Mouse (Mus musculus): ENCODE measurements at regions not wholly inside any gene's neighbourhood (a gene's known extent, or its start where the extent isn't known, plus 50 kb on each side); places are given as distances from the start of the nearest gene placed in this dataset.

DNA sequence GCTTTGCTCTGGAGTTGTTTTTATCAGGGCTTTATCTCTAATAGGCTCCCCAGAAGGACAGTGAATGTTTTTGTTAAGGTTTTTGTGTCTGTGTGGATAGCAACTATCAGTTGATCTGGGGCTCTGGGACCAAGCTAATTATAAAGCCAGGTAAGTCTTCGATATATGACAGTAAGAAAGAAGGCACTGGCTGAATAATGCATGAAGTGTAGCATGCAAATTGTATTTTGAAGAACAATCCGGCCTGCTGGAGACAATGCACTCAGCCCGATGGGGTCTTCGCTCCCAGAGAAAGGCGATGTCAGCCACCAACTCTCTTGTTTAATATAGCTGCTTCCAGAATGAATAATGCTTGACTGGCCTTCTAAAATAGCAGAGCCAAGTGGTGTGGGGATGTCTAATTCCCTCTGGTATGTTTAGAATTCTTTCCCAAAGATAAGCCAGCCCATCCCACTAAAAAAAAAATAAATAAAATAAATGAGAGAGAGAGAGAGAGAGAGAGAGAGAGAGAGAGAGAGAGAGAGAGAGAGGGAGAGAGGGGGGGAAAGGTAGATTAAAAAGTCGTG, 68.6 kb downstream of the Dad1 start:
- Histone ChIP-seq H3K9ac (replicated peaks) (no peak overlapping the region), H3K27ac (no peak overlapping the region), H3K4me2 (no peak overlapping the region), H3K9me3 (no peaks in the 10 kb centered on the region), H3K36me3 (no peaks in the 10 kb centered on the region), H3K27me3 (no peaks in the 10 kb centered on the region), H3K4me1 (replicated peaks) (peaks cover 3% of the 10 kb centered on the region), H3K4me3 (replicated peaks) (no peak overlapping the region)
- 74% methylated on average over 6 of the region's 6 CpGs for WGBS
- no peak for ATAC-seq (ENCODE audit: insufficient number of reproducible peaks, insufficient read depth, low FRiP score, low TSS enrichment, low read depth)

DNA sequence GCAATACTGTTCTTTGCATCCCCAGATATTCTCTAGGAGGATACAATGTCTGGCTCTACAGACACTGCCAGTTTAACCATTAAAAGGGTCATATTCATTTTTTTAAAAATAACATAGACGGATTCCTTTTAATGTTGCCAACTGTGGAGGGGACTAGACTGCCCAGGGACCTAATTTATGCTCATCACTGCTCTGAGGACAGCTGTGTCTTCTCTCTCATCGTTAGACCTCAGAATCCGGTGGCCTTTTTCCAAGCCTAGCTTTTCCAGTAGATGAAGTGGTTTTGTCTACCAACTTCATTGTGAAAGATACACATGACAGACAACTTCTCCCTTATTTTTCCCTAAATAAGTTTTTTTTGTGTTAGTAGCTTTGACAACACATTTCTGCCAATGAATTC, 70.0 kb downstream of the Dad1 start:
- H3K27me3 ChIP-seq: no peaks in the 10 kb centered on the region
- H3K36me3 ChIP-seq: no peaks in the 10 kb centered on the region
- H3K4me2 ChIP-seq: no peak overlapping the region
- ATAC-seq (ENCODE audit: insufficient number of reproducible peaks, insufficient read depth, low FRiP score, low TSS enrichment, low read depth): no peak
- H3K4me1 ChIP-seq (replicated peaks): no peaks in the 10 kb centered on the region
- no peak overlapping the region for H3K4me3 ChIP-seq (replicated peaks)
- no peak overlapping the region for H3K27ac ChIP-seq
- H3K9me3 ChIP-seq: no peaks in the 10 kb centered on the region
- no peak overlapping the region for H3K9ac ChIP-seq (replicated peaks)
- WGBS: 86% methylated on average over 3 of the region's 3 CpGs

DNA sequence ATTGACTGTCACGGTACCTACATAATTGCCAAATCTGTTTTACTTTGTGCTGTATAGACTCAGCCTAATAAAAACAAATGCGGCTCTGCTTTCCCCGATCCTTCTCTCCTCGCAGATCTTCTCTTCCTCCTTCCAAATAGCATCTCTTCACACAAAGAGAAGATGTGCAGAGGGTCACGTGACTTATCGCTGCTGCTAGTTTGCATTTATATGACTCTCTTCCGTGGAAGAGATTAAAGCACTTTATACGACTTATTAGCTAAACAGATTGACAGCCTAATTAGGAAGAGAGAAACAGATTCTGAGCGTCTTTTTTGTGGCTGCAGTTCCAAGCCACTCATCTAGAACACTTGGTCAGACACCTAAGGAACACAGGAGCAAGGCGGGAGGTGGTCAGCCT, 71.1 kb downstream of the Dad1 start:
- Histone ChIP-seq H3K4me2 (no peak overlapping the region), H3K27me3 (no peaks in the 10 kb centered on the region), H3K9ac (replicated peaks) (no peak overlapping the region), H3K36me3 (no peaks in the 10 kb centered on the region), H3K4me3 (replicated peaks) (no peak overlapping the region), H3K4me1 (replicated peaks) (no peaks in the 10 kb centered on the region), H3K9me3 (no peaks in the 10 kb centered on the region), H3K27ac (no peak overlapping the region)
- whole genome bisulfite sequencing: 63% methylated on average over 10 of the region's 10 CpGs
- ATAC-seq (ENCODE audit: insufficient number of reproducible peaks, insufficient read depth, low FRiP score, low TSS enrichment, low read depth): no peak

DNA sequence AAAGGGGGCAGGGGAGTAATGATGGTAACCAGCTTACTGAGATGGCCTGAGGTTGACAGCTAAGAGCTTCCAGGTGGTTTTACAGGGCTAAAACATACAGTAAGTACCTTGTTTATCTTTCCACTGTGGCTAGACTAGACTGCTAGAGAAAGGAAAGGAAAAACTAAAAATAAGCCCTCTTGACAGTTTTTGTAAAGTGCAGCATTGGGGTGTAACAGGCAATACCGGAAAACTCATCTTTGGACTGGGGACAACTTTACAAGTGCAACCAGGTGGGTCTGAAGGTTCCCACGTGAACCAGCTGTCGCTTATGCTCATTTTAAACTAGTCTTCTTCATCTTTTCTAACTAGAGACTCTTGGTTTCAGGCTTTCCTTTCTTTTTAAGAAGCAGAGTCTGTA, 72.6 kb downstream of the Dad1 start:
- Histone ChIP-seq H3K4me2 (no peak overlapping the region), H3K9me3 (no peaks in the 10 kb centered on the region), H3K4me3 (replicated peaks) (no peak overlapping the region), H3K4me1 (replicated peaks) (no peaks in the 10 kb centered on the region), H3K36me3 (no peaks in the 10 kb centered on the region), H3K9ac (replicated peaks) (no peak overlapping the region), H3K27me3 (no peaks in the 10 kb centered on the region), H3K27ac (no peak overlapping the region)
- ATAC-seq (ENCODE audit: insufficient number of reproducible peaks, insufficient read depth, low FRiP score, low TSS enrichment, low read depth): no peak
- 86% methylated on average over 3 of the region's 3 CpGs for WGBS

DNA sequence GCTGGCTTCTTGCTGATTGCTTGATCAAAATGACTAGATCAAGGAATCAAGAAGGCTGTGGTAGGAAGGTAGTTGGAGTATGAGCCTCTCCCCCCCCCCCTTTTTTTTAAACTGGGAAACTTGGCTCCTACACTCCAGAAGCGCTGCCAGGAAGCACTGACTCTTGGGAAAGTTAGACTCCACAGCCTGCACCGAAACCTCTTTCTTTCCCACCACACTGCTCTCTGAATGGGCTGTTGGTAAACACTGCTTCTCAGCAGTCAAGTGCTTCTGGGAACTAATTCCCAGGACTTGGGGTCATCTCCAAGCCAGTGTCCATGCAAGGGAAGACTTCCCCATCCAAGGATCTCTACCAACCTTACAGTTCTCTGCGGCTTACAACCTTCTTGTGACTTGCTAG, 73.2 kb downstream of the Dad1 start:
- Histone ChIP-seq H3K4me3 (replicated peaks) (no peak overlapping the region), H3K27me3 (no peaks in the 10 kb centered on the region), H3K36me3 (no peaks in the 10 kb centered on the region), H3K9me3 (no peaks in the 10 kb centered on the region), H3K4me1 (replicated peaks) (no peaks in the 10 kb centered on the region), H3K4me2 (no peak overlapping the region), H3K27ac (no peak overlapping the region), H3K9ac (replicated peaks) (no peak overlapping the region)
- no peak for ATAC-seq (ENCODE audit: insufficient number of reproducible peaks, insufficient read depth, low FRiP score, low TSS enrichment, low read depth)
- 83% methylated on average over 3 of the region's 3 CpGs for WGBS

DNA sequence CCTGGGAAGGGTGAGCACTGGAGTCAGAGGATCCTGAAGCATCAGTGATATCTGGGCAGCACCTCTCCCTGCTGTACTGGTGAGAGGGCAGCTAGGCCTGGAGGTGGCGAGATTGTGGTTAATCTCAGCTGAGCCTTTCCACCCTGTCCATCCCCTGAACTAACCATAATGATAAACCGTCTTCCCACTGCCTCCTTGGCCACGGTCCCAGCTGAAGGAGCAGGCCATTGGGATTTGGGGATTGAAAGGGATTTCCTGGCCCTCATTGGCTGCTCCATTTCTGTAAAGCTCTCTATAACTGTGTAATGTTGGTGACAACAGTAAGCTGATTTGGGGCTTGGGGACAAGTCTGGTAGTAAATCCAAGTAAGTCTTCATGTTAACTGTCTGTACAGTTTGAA, 73.6 kb downstream of the Dad1 start:
- Histone ChIP-seq H3K27ac (no peak overlapping the region), H3K27me3 (no peaks in the 10 kb centered on the region), H3K4me1 (replicated peaks) (no peaks in the 10 kb centered on the region), H3K9ac (replicated peaks) (no peak overlapping the region), H3K36me3 (no peaks in the 10 kb centered on the region), H3K4me3 (replicated peaks) (no peak overlapping the region), H3K4me2 (no peak overlapping the region), H3K9me3 (no peaks in the 10 kb centered on the region)
- no peak for ATAC-seq (ENCODE audit: insufficient number of reproducible peaks, insufficient read depth, low FRiP score, low TSS enrichment, low read depth)
- 57% methylated on average over 3 of the region's 3 CpGs for WGBS

DNA sequence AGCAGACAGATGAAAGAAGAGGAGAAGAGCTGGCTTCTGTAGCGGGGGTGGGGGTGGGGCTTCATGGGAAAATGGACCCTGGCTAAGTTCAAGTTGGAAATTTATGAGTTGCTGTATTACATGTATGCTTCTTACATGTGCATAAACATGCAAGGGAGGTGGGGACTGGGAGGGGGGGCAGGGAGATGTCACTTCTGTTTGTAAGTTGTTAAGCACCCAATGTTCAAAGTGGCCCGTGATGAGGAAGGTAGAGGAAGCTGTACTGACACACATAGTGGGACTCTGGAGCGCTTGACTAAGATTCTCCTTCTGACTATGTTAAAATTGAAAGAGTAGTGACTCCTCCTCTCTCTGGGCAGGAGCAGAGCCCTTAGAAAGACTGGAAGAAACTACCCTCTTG, 75.0 kb downstream of the Dad1 start:
- ATAC-seq (ENCODE audit: insufficient number of reproducible peaks, insufficient read depth, low FRiP score, low TSS enrichment, low read depth): no peak
- Histone ChIP-seq H3K27me3 (no peaks in the 10 kb centered on the region), H3K27ac (no peak overlapping the region), H3K4me1 (replicated peaks) (no peaks in the 10 kb centered on the region), H3K4me3 (replicated peaks) (no peak overlapping the region), H3K9me3 (no peaks in the 10 kb centered on the region), H3K4me2 (no peak overlapping the region), H3K36me3 (no peaks in the 10 kb centered on the region), H3K9ac (replicated peaks) (no peak overlapping the region)
- WGBS: 92% methylated on average over 3 of the region's 3 CpGs

DNA sequence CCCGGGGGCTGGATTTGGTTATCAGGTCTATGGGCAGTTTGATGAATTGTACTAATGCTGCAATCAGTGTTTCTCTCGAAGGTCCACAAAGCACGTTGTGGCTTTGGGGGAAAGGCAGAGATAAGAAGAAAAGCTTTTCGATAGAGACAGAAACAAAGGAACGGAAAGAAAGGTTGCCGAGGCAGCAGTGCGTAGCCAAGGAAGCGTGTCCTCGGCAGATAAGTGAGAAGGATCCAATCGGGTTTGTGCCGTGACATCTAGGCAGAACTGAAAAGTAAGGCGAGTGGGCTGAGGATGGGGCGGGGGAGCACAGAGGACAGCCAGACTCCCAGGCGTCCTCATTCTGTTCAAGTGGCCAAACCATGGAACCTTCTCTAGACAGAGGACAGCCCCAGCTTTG, 77.4 kb downstream of the Dad1 start:
- H3K4me2 ChIP-seq: no peak overlapping the region
- H3K36me3 ChIP-seq: no peaks in the 10 kb centered on the region
- ATAC-seq (ENCODE audit: insufficient number of reproducible peaks, insufficient read depth, low FRiP score, low TSS enrichment, low read depth): no peak
- no peak overlapping the region for H3K4me3 ChIP-seq (replicated peaks)
- H3K27ac ChIP-seq: no peak overlapping the region
- H3K9ac ChIP-seq (replicated peaks): no peak overlapping the region
- WGBS: 85% methylated on average over 14 of the region's 14 CpGs
- no peaks in the 10 kb centered on the region for H3K4me1 ChIP-seq (replicated peaks)
- no peaks in the 10 kb centered on the region for H3K27me3 ChIP-seq
- no peaks in the 10 kb centered on the region for H3K9me3 ChIP-seq

DNA sequence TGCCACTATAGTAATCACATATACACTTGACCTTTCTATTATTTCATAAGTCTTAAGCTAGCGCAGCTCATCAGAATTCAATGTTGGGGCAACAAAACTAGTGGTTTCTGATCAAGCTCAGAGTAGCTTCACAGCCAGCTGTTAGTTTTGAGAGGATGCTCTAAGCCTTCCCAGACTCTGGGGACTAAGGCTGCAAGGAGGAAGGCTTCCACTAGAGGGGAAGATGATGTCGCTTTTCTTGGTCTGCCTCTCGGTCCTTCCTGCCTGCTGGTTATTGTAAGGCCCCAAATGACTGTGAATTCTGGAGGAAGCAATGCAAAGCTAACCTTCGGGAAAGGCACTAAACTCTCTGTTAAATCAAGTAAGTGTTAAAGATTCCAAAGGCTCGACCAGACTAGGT, 78.4 kb downstream of the Dad1 start:
- H3K4me1 ChIP-seq (replicated peaks): no peaks in the 10 kb centered on the region
- H3K27me3 ChIP-seq: no peaks in the 10 kb centered on the region
- no peak overlapping the region for H3K9ac ChIP-seq (replicated peaks)
- no peak overlapping the region for H3K4me2 ChIP-seq
- H3K4me3 ChIP-seq (replicated peaks): no peak overlapping the region
- no peak overlapping the region for H3K27ac ChIP-seq
- ATAC-seq (ENCODE audit: insufficient number of reproducible peaks, insufficient read depth, low FRiP score, low TSS enrichment, low read depth): no peak
- H3K9me3 ChIP-seq: no peaks in the 10 kb centered on the region
- WGBS: 73% methylated on average over 5 of the region's 5 CpGs
- H3K36me3 ChIP-seq: no peaks in the 10 kb centered on the region

DNA sequence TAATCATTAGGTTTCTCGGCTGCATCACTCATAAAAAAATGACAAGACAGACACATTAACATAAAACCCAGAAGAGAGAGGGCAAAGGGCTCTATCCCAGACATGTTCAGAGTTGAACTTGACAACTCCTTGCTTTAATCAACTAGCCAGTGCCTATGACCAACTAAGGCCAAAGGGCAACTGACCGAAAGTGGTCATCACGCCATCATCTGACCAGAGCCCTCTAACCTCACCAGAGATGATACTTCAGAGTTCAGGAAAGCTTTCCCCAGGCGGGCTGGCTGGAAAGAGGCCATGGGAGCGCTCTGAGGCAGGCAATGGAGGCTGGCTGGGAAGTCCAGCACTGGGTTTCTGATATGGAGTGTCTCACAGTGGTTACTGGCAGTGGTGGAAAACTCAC, 80.6 kb downstream of the Dad1 start:
- Histone ChIP-seq H3K4me2 (no peak overlapping the region), H3K9ac (replicated peaks) (no peak overlapping the region), H3K4me3 (replicated peaks) (no peak overlapping the region), H3K27ac (no peak overlapping the region), H3K36me3 (no peaks in the 10 kb centered on the region), H3K9me3 (no peaks in the 10 kb centered on the region), H3K27me3 (no peaks in the 10 kb centered on the region), H3K4me1 (replicated peaks) (no peaks in the 10 kb centered on the region)
- no peak for ATAC-seq (ENCODE audit: insufficient number of reproducible peaks, insufficient read depth, low FRiP score, low TSS enrichment, low read depth)
- WGBS: 87% methylated on average over 5 of the region's 5 CpGs

DNA sequence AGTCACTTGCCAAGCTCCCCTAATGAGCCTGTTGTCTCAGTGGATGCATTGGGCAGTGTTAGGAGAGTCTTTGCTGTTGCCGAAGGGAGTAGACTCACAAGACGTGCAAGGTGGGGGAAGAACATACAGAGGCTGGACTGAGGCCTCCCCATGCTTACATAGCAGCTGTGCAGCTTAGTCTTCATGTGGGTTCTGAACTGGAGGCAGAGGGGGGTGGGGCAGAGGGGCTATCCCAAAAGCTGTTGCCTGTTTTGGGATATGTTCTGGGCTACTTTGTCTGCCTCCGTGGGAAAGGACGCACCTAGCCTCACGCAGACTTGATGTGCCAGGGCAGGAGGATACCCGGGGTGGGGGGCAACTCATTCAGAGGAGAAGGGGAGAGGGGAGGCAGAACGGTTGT, 84.7 kb downstream of the Dad1 start:
- H3K36me3 ChIP-seq: no peaks in the 10 kb centered on the region
- WGBS: 88% methylated on average over 7 of the region's 7 CpGs
- H3K27me3 ChIP-seq: no peaks in the 10 kb centered on the region
- no peaks in the 10 kb centered on the region for H3K9me3 ChIP-seq
- ATAC-seq (ENCODE audit: insufficient number of reproducible peaks, insufficient read depth, low FRiP score, low TSS enrichment, low read depth): no peak
- H3K4me2 ChIP-seq: no peak overlapping the region
- H3K4me3 ChIP-seq (replicated peaks): no peak overlapping the region
- no peak overlapping the region for H3K27ac ChIP-seq
- 0 out of 2 replicates have a peak, but pooled peaks cover 2% of the 10 kb centered on the region for H3K4me1 ChIP-seq (replicated peaks)
- H3K9ac ChIP-seq (replicated peaks): no peak overlapping the region

DNA sequence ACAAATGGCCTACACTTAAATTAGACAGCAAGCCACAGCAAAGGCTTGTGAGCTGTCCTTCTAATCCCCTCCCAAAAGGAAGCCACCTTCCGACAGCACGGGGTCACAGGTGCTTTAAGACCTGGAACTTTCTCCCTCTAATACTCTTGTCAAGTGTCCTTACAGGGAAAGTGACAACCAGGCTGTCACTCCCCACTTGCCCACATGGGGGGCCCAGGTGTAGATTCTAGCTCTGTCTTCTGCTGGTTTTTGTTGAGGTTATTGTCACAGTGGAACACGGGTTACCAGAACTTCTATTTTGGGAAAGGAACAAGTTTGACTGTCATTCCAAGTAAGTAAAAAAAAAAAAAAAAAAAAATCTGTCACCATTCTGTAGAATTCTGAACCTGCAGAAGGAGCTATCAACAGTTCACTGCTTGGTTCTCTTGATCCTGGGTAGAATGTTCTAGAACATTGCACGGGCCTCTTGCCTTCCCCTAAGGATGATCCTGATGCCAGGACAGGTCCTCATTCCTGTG, 85.4 kb downstream of the Dad1 start:
- H3K27ac ChIP-seq: no peak overlapping the region
- H3K27me3 ChIP-seq: no peaks in the 10 kb centered on the region
- no peak overlapping the region for H3K4me3 ChIP-seq (replicated peaks)
- no peak for ATAC-seq (ENCODE audit: insufficient number of reproducible peaks, insufficient read depth, low FRiP score, low TSS enrichment, low read depth)
- 82% methylated on average over 4 of the region's 4 CpGs for WGBS
- H3K9ac ChIP-seq (replicated peaks): no peak overlapping the region
- H3K36me3 ChIP-seq: no peaks in the 10 kb centered on the region
- 0 out of 2 replicates have a peak, but pooled peaks cover 2% of the 10 kb centered on the region for H3K4me1 ChIP-seq (replicated peaks)
- H3K9me3 ChIP-seq: no peaks in the 10 kb centered on the region
- H3K4me2 ChIP-seq: no peak overlapping the region
